Mouse (Mus musculus): ENCODE measurements around the gene Ap1g1.
"Not testable (repeated sequence)": the region's sequence is repeated elsewhere in the genome, so short reads cannot be mapped to it uniquely, and the experiment has no call there.

Ap1g1 gene

GRCm38 (mm10) chr8:109863398-109863797 is 85.0 kb downstream of the Ap1g1 start:
- Histone ChIP-seq H3K4me1 (replicated peaks; ENCODE audit: low read depth, low read length) (peaks cover 23% of the 10 kb centered on the region), H3K36me3 (ENCODE audit: insufficient read depth, low read length) (peaks cover 54% of the 10 kb centered on the region), H3K9me3 (ENCODE audit: low read length) (no peaks in the 10 kb centered on the region), H3K27me3 (ENCODE audit: insufficient read depth, low read length) (no peaks in the 10 kb centered on the region), H3K4me3 (replicated peaks; ENCODE audit: low read length) (no peak overlapping the region)
- TF ChIP-seq POU5F1 (IDR thresholded peaks at IDR 0.05; ENCODE audit: borderline replicate concordance, low read length) (no peak), CTCF (conservative IDR thresholded peaks at IDR 0.05; ENCODE audit: low read length) (no peak), NANOG (IDR thresholded peaks at IDR 0.05; ENCODE audit: borderline replicate concordance, low read length) (no peak)

- H3K4me3 ChIP-seq (replicated peaks; ENCODE audit: low read length), result no peak overlapping the region
- H3K9me3 ChIP-seq (ENCODE audit: low read length), result no peaks in the 10 kb centered on the region
- peaks cover 4% of the 10 kb centered on the region for H3K27me3 ChIP-seq (ENCODE audit: insufficient read depth, low read length)
- peaks cover 41% of the 10 kb centered on the region for H3K36me3 ChIP-seq (ENCODE audit: insufficient read depth, low read length)
- H3K4me1 ChIP-seq (replicated peaks; ENCODE audit: low read depth, low read length), result peaks cover 28% of the 10 kb centered on the region
- TF ChIP-seq CTCF (conservative IDR thresholded peaks at IDR 0.05; ENCODE audit: low read length), result no peak
- TF ChIP-seq POU5F1 (IDR thresholded peaks at IDR 0.05; ENCODE audit: borderline replicate concordance, low read length), result no peak
- no peak for TF ChIP-seq NANOG (IDR thresholded peaks at IDR 0.05; ENCODE audit: borderline replicate concordance, low read length)
These were observed 86.4 kb downstream of the Ap1g1 start for GRCm38 (mm10) chr8:109864798-109865197.

- H3K4me1 ChIP-seq (replicated peaks; ENCODE audit: low read depth, low read length), result peaks cover 28% of the 10 kb centered on the region
- TF ChIP-seq NANOG (IDR thresholded peaks at IDR 0.05; ENCODE audit: borderline replicate concordance, low read length) (no peak), POU5F1 (IDR thresholded peaks at IDR 0.05; ENCODE audit: borderline replicate concordance, low read length) (no peak), CTCF (conservative IDR thresholded peaks at IDR 0.05; ENCODE audit: low read length) (no peak)
- H3K4me3 ChIP-seq (replicated peaks; ENCODE audit: low read length), result no peak overlapping the region
- no peaks in the 10 kb centered on the region for H3K9me3 ChIP-seq (ENCODE audit: low read length)
- H3K36me3 ChIP-seq (ENCODE audit: insufficient read depth, low read length), result peaks cover 34% of the 10 kb centered on the region
- peaks cover 10% of the 10 kb centered on the region for H3K27me3 ChIP-seq (ENCODE audit: insufficient read depth, low read length)
These were observed 87.2 kb downstream of the Ap1g1 start for GRCm38 (mm10) chr8:109865536-109865935.

- TF ChIP-seq CTCF (conservative IDR thresholded peaks at IDR 0.05; ENCODE audit: low read length) (no peak), NANOG (IDR thresholded peaks at IDR 0.05; ENCODE audit: borderline replicate concordance, low read length) (no peak)
- no peak overlapping the region for H3K4me3 ChIP-seq (replicated peaks; ENCODE audit: low read length)
- peaks cover 22% of the 10 kb centered on the region for H3K36me3 ChIP-seq (ENCODE audit: insufficient read depth, low read length)
- H3K4me1 ChIP-seq (replicated peaks; ENCODE audit: low read depth, low read length), result peaks cover 28% of the 10 kb centered on the region
- H3K27me3 ChIP-seq (ENCODE audit: insufficient read depth, low read length), result peaks cover 19% of the 10 kb centered on the region
- no peaks in the 10 kb centered on the region for H3K9me3 ChIP-seq (ENCODE audit: low read length)
These were observed 88.3 kb downstream of the Ap1g1 start for GRCm38 (mm10) chr8:109866690-109867089.

- TF ChIP-seq POU5F1 (IDR thresholded peaks at IDR 0.05; ENCODE audit: borderline replicate concordance, low read length) (no peak), NANOG (IDR thresholded peaks at IDR 0.05; ENCODE audit: borderline replicate concordance, low read length) (no peak), CTCF (conservative IDR thresholded peaks at IDR 0.05; ENCODE audit: low read length) (no peak)
- peak within 1 kb of the TSS; percentile 94 for H3K4me3 ChIP-seq (replicated peaks; ENCODE audit: low read length)
- peaks cover 19% of the 10 kb centered on the region for H3K27me3 ChIP-seq (ENCODE audit: insufficient read depth, low read length)
- peaks cover 7% of the 10 kb centered on the region for H3K36me3 ChIP-seq (ENCODE audit: insufficient read depth, low read length)
- no peaks in the 10 kb centered on the region for H3K9me3 ChIP-seq (ENCODE audit: low read length)
- H3K4me1 ChIP-seq (replicated peaks; ENCODE audit: low read depth, low read length), result peaks cover 26% of the 10 kb centered on the region
These were observed 89.8 kb downstream of the Ap1g1 start, which contains the start of gene Phlpp2 for GRCm38 (mm10) chr8:109868003-109868679. TSS of gene Phlpp2 (plus strand) at chr8:109868542.

GRCm38 (mm10) chr8:109868680-109869361 is 90.5 kb downstream of the Ap1g1 start:
- TF ChIP-seq CTCF (conservative IDR thresholded peaks at IDR 0.05; ENCODE audit: low read length), result no peak
- no peak for TF ChIP-seq NANOG (IDR thresholded peaks at IDR 0.05; ENCODE audit: borderline replicate concordance, low read length)
- TF ChIP-seq POU5F1 (IDR thresholded peaks at IDR 0.05; ENCODE audit: borderline replicate concordance, low read length), result no peak
- peaks cover 23% of the 10 kb centered on the region for H3K4me1 ChIP-seq (replicated peaks; ENCODE audit: low read depth, low read length)
- H3K27me3 ChIP-seq (ENCODE audit: insufficient read depth, low read length), result peaks cover 19% of the 10 kb centered on the region
- H3K9me3 ChIP-seq (ENCODE audit: low read length), result no peaks in the 10 kb centered on the region
- peaks cover under 1% of the 10 kb centered on the region; the same call in 1 of the 2 replicates for H3K36me3 ChIP-seq (ENCODE audit: insufficient read depth, low read length)
- H3K4me3 ChIP-seq (replicated peaks; ENCODE audit: low read length), result peak overlapping the region; percentile 94

GRCm38 (mm10) chr8:109871056-109871455 is 92.7 kb downstream of the Ap1g1 start:
- TF ChIP-seq CTCF (conservative IDR thresholded peaks at IDR 0.05; ENCODE audit: low read length), result no peak
- TF ChIP-seq POU5F1 (IDR thresholded peaks at IDR 0.05; ENCODE audit: borderline replicate concordance, low read length), result no peak
- TF ChIP-seq NANOG (IDR thresholded peaks at IDR 0.05; ENCODE audit: borderline replicate concordance, low read length), result no peak
- H3K27me3 ChIP-seq (ENCODE audit: insufficient read depth, low read length), result peaks cover 23% of the 10 kb centered on the region
- H3K36me3 ChIP-seq (ENCODE audit: insufficient read depth, low read length), result no peaks in the 10 kb centered on the region
- H3K4me3 ChIP-seq (replicated peaks; ENCODE audit: low read length), result no peak overlapping the region
- no peaks in the 10 kb centered on the region for H3K9me3 ChIP-seq (ENCODE audit: low read length)
- H3K4me1 ChIP-seq (replicated peaks; ENCODE audit: low read depth, low read length), result peaks cover 21% of the 10 kb centered on the region

- H3K36me3 ChIP-seq (ENCODE audit: insufficient read depth, low read length); H3K9me3 ChIP-seq (ENCODE audit: low read length); H3K4me3 ChIP-seq (replicated peaks; ENCODE audit: low read length): not testable (repeated sequence)
- H3K27me3 ChIP-seq (ENCODE audit: insufficient read depth, low read length), result peaks cover 23% of the 10 kb centered on the region
- H3K4me1 ChIP-seq (replicated peaks; ENCODE audit: low read depth, low read length), result peaks cover 13% of the 10 kb centered on the region
These were observed 95.4 kb downstream of the Ap1g1 start for GRCm38 (mm10) chr8:109873800-109874199.

Measured in E14TG2a.4 (cell line).